12 mouse cellular contexts compared by ENCODE assay signal in genomic region chr11:58213673-58214342, GRCm38 (mm10). TPM values are rescaled to one million over a fixed set of nuclear protein-coding genes. Genes with fewer than 3 reads are reported as not detected.
DNase-seq lines count a peak whose midpoint lies in the region; ATAC-seq and TF ChIP-seq lines count a peak whose summit lies in the region.
"Had no signal": no experiment of that assay in that cellular context is flagged by ENCODE, and none has a peak within 500 bp of the region (broad histone marks: within the 10 kb centered on the region; RNA-seq: fewer than 3 reads in every experiment).

No protein-coding gene starts in this region.

- no peaks in the 10 kb centered on the region for H3K9me3 ChIP-seq in embryonic facial prominence, embryonic 15.5 days (replicated peaks)
- H3K9me3 ChIP-seq in embryonic facial prominence, embryonic 10.5 days: no peaks in the 10 kb centered on the region
- H3K9me3 ChIP-seq in kidney, postnatal 0 days (replicated peaks; ENCODE audit: low read length): no peaks in the 10 kb centered on the region
- H3K9me3 ChIP-seq in liver, postnatal 0 days (ENCODE audit: low read length): no peaks in the 10 kb centered on the region
- H3K9me3 ChIP-seq in forebrain, embryonic 12.5 days: no peaks in the 10 kb centered on the region

- no peak overlapping the region; the same call in 1 of the 2 replicates for H3K4me3 ChIP-seq in embryonic facial prominence, embryonic 15.5 days (replicated peaks)
- no peak overlapping the region for H3K4me3 ChIP-seq in embryonic facial prominence, embryonic 10.5 days
- no peak overlapping the region for H3K4me3 ChIP-seq in kidney, postnatal 0 days (replicated peaks; ENCODE audit: low read depth, low read length)
- peak overlapping the region; percentile 12 for H3K4me3 ChIP-seq in bone marrow, adult 2 months (replicated peaks; ENCODE audit: control insufficient read depth, low read depth, low read length)
- peak overlapping the region; percentile 69; the same call in 1 of the 2 replicates for H3K4me3 ChIP-seq in liver, postnatal 0 days (ENCODE audit: low read depth, low read length)
- H3K4me3 ChIP-seq in forebrain, embryonic 12.5 days (replicated peaks): no peak overlapping the region

- peaks cover 5% of the 10 kb centered on the region; the same call in 1 of the 2 replicates for H3K4me1 ChIP-seq in embryonic facial prominence, embryonic 15.5 days
- peaks cover 25% of the 10 kb centered on the region for H3K4me1 ChIP-seq in embryonic facial prominence, embryonic 10.5 days
- peaks cover 9% of the 10 kb centered on the region for H3K4me1 ChIP-seq in kidney, postnatal 0 days (replicated peaks; ENCODE audit: insufficient read depth, low read length)
- peaks cover 8% of the 10 kb centered on the region; the same call in 1 of the 2 replicates for H3K4me1 ChIP-seq in bone marrow, adult 2 months (ENCODE audit: control insufficient read depth, insufficient read depth, low read length)
- H3K4me1 ChIP-seq in liver, postnatal 0 days (ENCODE audit: insufficient read depth): peaks cover 45% of the 10 kb centered on the region
- H3K4me1 ChIP-seq in forebrain, embryonic 12.5 days: peaks cover 7% of the 10 kb centered on the region; the same call in 1 of the 2 replicates

- no peaks in the 10 kb centered on the region for H3K36me3 ChIP-seq in embryonic facial prominence, embryonic 15.5 days
- H3K36me3 ChIP-seq in embryonic facial prominence, embryonic 10.5 days (replicated peaks): no peaks in the 10 kb centered on the region
- no peaks in the 10 kb centered on the region for H3K36me3 ChIP-seq in kidney, postnatal 0 days (ENCODE audit: insufficient read depth, low read length)
- peaks cover 8% of the 10 kb centered on the region for H3K36me3 ChIP-seq in liver, postnatal 0 days (replicated peaks; ENCODE audit: insufficient read depth, low read length)
- H3K36me3 ChIP-seq in forebrain, embryonic 12.5 days (replicated peaks): no peaks in the 10 kb centered on the region

- H3K9ac ChIP-seq in embryonic facial prominence, embryonic 15.5 days: no peak overlapping the region
- no peak overlapping the region for H3K9ac ChIP-seq in kidney, postnatal 0 days (ENCODE audit: low read depth, low read length)
- 0 out of 2 replicates have a peak overlapping the region, but pooled peaks have one; percentile 35 for H3K9ac ChIP-seq in liver, postnatal 0 days (replicated peaks)
- H3K9ac ChIP-seq in forebrain, embryonic 12.5 days: no peak overlapping the region

- no peak for ATAC-seq in embryonic facial prominence, embryonic 15.5 days (ENCODE audit: insufficient number of reproducible peaks, low FRiP score, low TSS enrichment, low read depth)
- ATAC-seq in kidney, postnatal 0 days (replicated peaks; ENCODE audit: low FRiP score, low read depth): no peak
- no peak for ATAC-seq in liver, postnatal 0 days
- no peak for ATAC-seq in forebrain, embryonic 12.5 days (ENCODE audit: low FRiP score)
- ATAC-seq: forebrain, embryonic 16.5 days had no signal

- no peaks in the 10 kb centered on the region for H3K27me3 ChIP-seq in embryonic facial prominence, embryonic 15.5 days
- H3K27me3 ChIP-seq in embryonic facial prominence, embryonic 10.5 days (replicated peaks; ENCODE audit: low read depth, poor library complexity, severe bottlenecking): no peaks in the 10 kb centered on the region; the same call in 1 of the 2 replicates
- H3K27me3 ChIP-seq in kidney, postnatal 0 days (ENCODE audit: insufficient read depth, low read length): no peaks in the 10 kb centered on the region
- no peaks in the 10 kb centered on the region for H3K27me3 ChIP-seq in liver, postnatal 0 days (ENCODE audit: insufficient read depth, low read length)
- no peaks in the 10 kb centered on the region for H3K27me3 ChIP-seq in forebrain, embryonic 12.5 days
- H3K27me3 ChIP-seq: Patski had no signal

- H3K4me2 ChIP-seq in embryonic facial prominence, embryonic 15.5 days (replicated peaks): peak overlapping the region; percentile 51; the same call in 1 of the 2 replicates
- peak overlapping the region; percentile 80 for H3K4me2 ChIP-seq in kidney, postnatal 0 days (ENCODE audit: low read length)
- peak overlapping the region; percentile 71 for H3K4me2 ChIP-seq in liver, postnatal 0 days (ENCODE audit: low read depth, low read length)
- no peak overlapping the region for H3K4me2 ChIP-seq in forebrain, embryonic 12.5 days

- no peak for TF ChIP-seq POLR2A in bone marrow, adult 2 months (IDR thresholded peaks at IDR 0.05; ENCODE audit: borderline replicate concordance, control insufficient read depth, low read depth, low read length)

- no peak overlapping the region for H3K27ac ChIP-seq in embryonic facial prominence, embryonic 15.5 days (replicated peaks)
- H3K27ac ChIP-seq in embryonic facial prominence, embryonic 10.5 days (replicated peaks): no peak overlapping the region
- no peak overlapping the region for H3K27ac ChIP-seq in kidney, postnatal 0 days
- peak overlapping the region; percentile 7; the same call in 1 of the 2 replicates for H3K27ac ChIP-seq in bone marrow, adult 2 months (ENCODE audit: control insufficient read depth, insufficient read depth, low read depth, low read length, poor library complexity)
- peak overlapping the region; percentile 95; the same call in 1 of the 2 replicates for H3K27ac ChIP-seq in liver, postnatal 0 days (ENCODE audit: low read depth)
- no peak overlapping the region for H3K27ac ChIP-seq in forebrain, embryonic 12.5 days

- no peak for TF ChIP-seq EP300 in liver, postnatal 0 days (IDR thresholded peaks at IDR 0.05; ENCODE audit: low read depth)

- WGBS in embryonic facial prominence, embryonic 15.5 days: 81% methylated on average over 7 of the region's 7 CpGs
- 82% methylated on average over 7 of the region's 7 CpGs for WGBS in embryonic facial prominence, embryonic 10.5 days
- WGBS in kidney, postnatal 0 days: 79% methylated on average over 7 of the region's 7 CpGs
- WGBS in bone marrow, adult 2 months: 39% methylated on average over 7 of the region's 7 CpGs
- WGBS in liver, postnatal 0 days (ENCODE audit: insufficient replicate concordance): 55% methylated on average over 7 of the region's 7 CpGs
- 89% methylated on average over 7 of the region's 7 CpGs for WGBS in forebrain, embryonic 12.5 days

- DNase-seq in embryonic facial prominence, embryonic 10.5 days (ENCODE audit: low spot score): no peak
- no peak for DNase-seq in kidney, postnatal 0 days (ENCODE audit: low spot score)
- no peak for DNase-seq in kidney, adult 18-20 months
- DNase-seq in liver, postnatal 0 days: no peak
- no peak for DNase-seq in frontal cortex, postnatal 10 days (ENCODE audit: low spot score in 2 of 2)
- DNase-seq: cerebellum, adult 11-12 months; right cerebral cortex, postnatal 4 days had no signal

- no peak for TF ChIP-seq CTCF in kidney, postnatal 0 days (IDR thresholded peaks at IDR 0.05; ENCODE audit: low read depth)
- TF ChIP-seq CTCF in bone marrow, adult 2 months (IDR thresholded peaks at IDR 0.05; ENCODE audit: control insufficient read depth, insufficient read depth, low read length): no peak
- TF ChIP-seq CTCF in liver, postnatal 0 days (IDR thresholded peaks at IDR 0.05; ENCODE audit: low read depth): no peak

RNA-seq across cellular contexts. Expression of gene Irgm2, which starts 14.4 kb away (rescaled TPM):
- 3.6 and 4.7 TPM in 2 replicates for polyA plus RNA-seq in embryonic facial prominence, embryonic 15.5 days (2015; fragmentation: Nextera tagmentation; extraction: Ambion mirVana)
- 0.54 and 0.58 TPM in 2 replicates for polyA plus RNA-seq in embryonic facial prominence, embryonic 10.5 days (2016; fragmentation: Nextera tagmentation; extraction: Ambion mirVana)
- 4.5 and 4.9 TPM in 2 replicates for polyA plus RNA-seq in kidney, postnatal 0 days (2015; fragmentation: Nextera tagmentation; extraction: Ambion mirVana)
- 5.2 and 7.0 TPM in 2 replicates for polyA plus RNA-seq in bone marrow, adult 2 months (2011; ENCODE audit: insufficient read depth, insufficient read length, low replicate concordance, missing spikeins)
- polyA plus RNA-seq in liver, postnatal 0 days (2015; fragmentation: Nextera tagmentation; extraction: Ambion mirVana): 17.2 and 18.2 TPM in 2 replicates
- polyA plus RNA-seq in forebrain, embryonic 12.5 days (2016; fragmentation: Nextera tagmentation; extraction: Ambion mirVana): 0.51 and 0.63 TPM in 2 replicates

RNA-seq across cellular contexts. Expression of gene Igtp, which starts 14.5 kb away (rescaled TPM):
- polyA plus RNA-seq in embryonic facial prominence, embryonic 15.5 days (2015; fragmentation: Nextera tagmentation; extraction: Ambion mirVana): 8.5 and 9.0 TPM in 2 replicates
- polyA plus RNA-seq in embryonic facial prominence, embryonic 10.5 days (2016; fragmentation: Nextera tagmentation; extraction: Ambion mirVana): 2.1 and 2.8 TPM in 2 replicates
- 7.7 and 8.0 TPM in 2 replicates for polyA plus RNA-seq in kidney, postnatal 0 days (2015; fragmentation: Nextera tagmentation; extraction: Ambion mirVana)
- polyA plus RNA-seq in bone marrow, adult 2 months (2011; ENCODE audit: insufficient read depth, insufficient read length, low replicate concordance, missing spikeins): 28.7 and 39.5 TPM in 2 replicates
- polyA plus RNA-seq in liver, postnatal 0 days (2015; fragmentation: Nextera tagmentation; extraction: Ambion mirVana): 42.4 and 43.7 TPM in 2 replicates
- 1.6 and 1.9 TPM in 2 replicates for polyA plus RNA-seq in forebrain, embryonic 12.5 days (2016; fragmentation: Nextera tagmentation; extraction: Ambion mirVana)

RNA-seq across cellular contexts. Expression of gene Mrpl22, which starts 42.3 kb away (rescaled TPM):
- 107 and 115 TPM in 2 replicates for polyA plus RNA-seq in embryonic facial prominence, embryonic 15.5 days (2015; fragmentation: Nextera tagmentation; extraction: Ambion mirVana)
- polyA plus RNA-seq in embryonic facial prominence, embryonic 10.5 days (2016; fragmentation: Nextera tagmentation; extraction: Ambion mirVana): 143 and 146 TPM in 2 replicates
- 139 and 146 TPM in 2 replicates for polyA plus RNA-seq in kidney, postnatal 0 days (2015; fragmentation: Nextera tagmentation; extraction: Ambion mirVana)
- polyA plus RNA-seq in bone marrow, adult 2 months (2011; ENCODE audit: insufficient read depth, insufficient read length, low replicate concordance, missing spikeins): 22.8 and 28.3 TPM in 2 replicates
- 87.7 and 87.9 TPM in 2 replicates for polyA plus RNA-seq in liver, postnatal 0 days (2015; fragmentation: Nextera tagmentation; extraction: Ambion mirVana)
- polyA plus RNA-seq in forebrain, embryonic 12.5 days (2016; fragmentation: Nextera tagmentation; extraction: Ambion mirVana): 108 and 113 TPM in 2 replicates

RNA-seq across cellular contexts. Expression of gene Gemin5, which starts 45.5 kb away (rescaled TPM):
- polyA plus RNA-seq in embryonic facial prominence, embryonic 15.5 days (2015; fragmentation: Nextera tagmentation; extraction: Ambion mirVana): 16.1 and 16.6 TPM in 2 replicates
- polyA plus RNA-seq in embryonic facial prominence, embryonic 10.5 days (2016; fragmentation: Nextera tagmentation; extraction: Ambion mirVana): 39.6 and 40.5 TPM in 2 replicates
- polyA plus RNA-seq in kidney, postnatal 0 days (2015; fragmentation: Nextera tagmentation; extraction: Ambion mirVana): 10.8 and 11.6 TPM in 2 replicates
- polyA plus RNA-seq in bone marrow, adult 2 months (2011; ENCODE audit: insufficient read depth, insufficient read length, low replicate concordance, missing spikeins): 4.7 and 9.0 TPM in 2 replicates
- 4.2 and 5.3 TPM in 2 replicates for polyA plus RNA-seq in liver, postnatal 0 days (2015; fragmentation: Nextera tagmentation; extraction: Ambion mirVana)
- 20.2 and 23.5 TPM in 2 replicates for polyA plus RNA-seq in forebrain, embryonic 12.5 days (2016; fragmentation: Nextera tagmentation; extraction: Ambion mirVana)

Comparison
In these comparisons a context has a peak if more than half of its experiments do, and no peak if none do; other contexts are left out.
1. H3K27ac ChIP-seq: peak in bone marrow, adult 2 months (single experiment) and liver, postnatal 0 days (single experiment); none in embryonic facial prominence, embryonic 15.5 days (single experiment), embryonic facial prominence, embryonic 10.5 days (single experiment), kidney, postnatal 0 days (single experiment) and forebrain, embryonic 12.5 days (single experiment).
2. H3K4me3 ChIP-seq: peak in bone marrow, adult 2 months (single experiment) and liver, postnatal 0 days (single experiment); none in embryonic facial prominence, embryonic 15.5 days (single experiment), embryonic facial prominence, embryonic 10.5 days (single experiment), kidney, postnatal 0 days (single experiment) and forebrain, embryonic 12.5 days (single experiment).